Mouse (Mus musculus) adrenal gland, postnatal 4 days (tissue): ENCODE results near the gene Gm20765. TPM values are rescaled to one million over a fixed set of nuclear protein-coding genes. Genes with fewer than 3 reads are reported as not detected.
"Not testable (repeated sequence)": the region's sequence is repeated elsewhere in the genome, so short reads cannot be mapped to it uniquely, and the experiment has no call there.

Source experiments
- DNase-seq, 2 experiments: peaks; one replicate each; pipeline ENCODE4 v3.0.0; 2021 to 2022; ENCODE audit warnings: low spot score in 2 of 2, mixed read lengths in 2 of 2
- long read RNA-seq, 2 experiments: library from polyadenylated mRNA; stranded (forward); transcript quantifications; one replicate each; pipeline ENCODE4 v2.0.0; 2021
- total RNA-seq, 2 experiments: library from RNA; stranded (reverse); gene quantifications; 2 replicates each; pipeline ENCODE4 v1.2.3; 2021

The Gm20765 gene
- total RNA-seq = not detected
- long read RNA-seq, experiment 1 = 0 reads
- long read RNA-seq, experiment 2 = 0 reads

- not testable (repeated sequence) for DNase-seq
Observed at GRCm38 (mm10) chr10:104185233-104185632, at the start of gene Gm20765. TSS of gene Gm20765 (plus strand) at chr10:104185533.

DNA sequence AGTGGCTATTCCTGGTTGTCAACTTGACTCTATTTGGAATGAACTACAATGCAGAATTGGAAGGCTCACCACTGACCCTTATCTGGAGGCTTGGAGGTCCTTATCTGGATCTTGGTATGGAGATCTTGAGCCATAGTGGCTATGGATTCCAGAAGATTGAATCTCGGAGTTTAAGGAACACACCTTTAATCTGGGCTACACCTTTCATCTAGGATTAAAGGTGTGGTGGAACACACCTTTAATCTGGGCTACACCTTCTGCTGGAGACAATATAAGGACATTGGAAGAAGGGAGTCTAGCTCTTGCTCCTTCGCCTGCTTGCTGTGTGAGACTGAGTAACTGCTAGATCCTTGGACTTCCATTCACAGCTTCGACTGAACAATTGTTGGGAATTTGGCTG, 42.6 kb upstream of the Gm20765 start, which contains the start of gene Gm21293:
Gm21293 (plus strand) TSS at position 301 of the 400 bp plus-strand sequence.
- not testable (repeated sequence) for DNase-seq

GRCm38 (mm10) chr10:104151197-104151596, 34.1 kb upstream of the Gm20765 start, which contains the start of gene Gm6763:
TSS of gene Gm6763 (plus strand) at chr10:104151497.
- not testable (repeated sequence) for DNase-seq

GRCm38 (mm10) chr10:104159706-104160105, 25.6 kb upstream of the Gm20765 start, which contains the start of gene Gm8764:
TSS of gene Gm8764 (plus strand) at chr10:104160006.
- DNase-seq = not testable (repeated sequence)

GRCm38 (mm10) chr10:104168215-104168614, 17.1 kb upstream of the Gm20765 start, which contains the start of gene Gm21304:
TSS of gene Gm21304 (plus strand) at chr10:104168515.
- not testable (repeated sequence) for DNase-seq

DNA sequence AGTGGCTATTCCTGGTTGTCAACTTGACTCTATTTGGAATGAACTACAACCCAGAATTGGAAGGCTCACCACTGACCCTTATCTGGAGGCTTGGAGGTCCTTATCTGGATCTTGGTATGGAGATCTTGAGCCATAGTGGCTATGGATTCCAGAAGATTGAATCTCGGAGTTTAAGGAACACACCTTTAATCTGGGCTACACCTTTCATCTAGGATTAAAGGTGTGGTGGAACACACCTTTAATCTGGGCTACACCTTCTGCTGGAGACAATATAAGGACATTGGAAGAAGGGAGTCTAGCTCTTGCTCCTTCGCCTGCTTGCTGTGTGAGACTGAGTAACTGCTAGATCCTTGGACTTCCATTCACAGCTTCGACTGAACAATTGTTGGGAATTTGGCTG, 8.6 kb upstream of the Gm20765 start, which contains the start of gene Gm21312:
Gm21312 (plus strand) TSS at position 301 of the 400 bp plus-strand sequence.
- not testable (repeated sequence) for DNase-seq

DNA sequence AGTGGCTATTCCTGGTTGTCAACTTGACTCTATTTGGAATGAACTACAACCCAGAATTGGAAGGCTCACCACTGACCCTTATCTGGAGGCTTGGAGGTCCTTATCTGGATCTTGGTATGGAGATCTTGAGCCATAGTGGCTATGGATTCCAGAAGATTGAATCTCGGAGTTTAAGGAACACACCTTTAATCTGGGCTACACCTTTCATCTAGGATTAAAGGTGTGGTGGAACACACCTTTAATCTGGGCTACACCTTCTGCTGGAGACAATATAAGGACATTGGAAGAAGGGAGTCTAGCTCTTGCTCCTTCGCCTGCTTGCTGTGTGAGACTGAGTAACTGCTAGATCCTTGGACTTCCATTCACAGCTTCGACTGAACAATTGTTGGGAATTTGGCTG, 8.4 kb downstream of the Gm20765 start, which contains the start of gene Gm4340:
Gm4340 (plus strand) TSS at position 301 of the 400 bp plus-strand sequence.
- DNase-seq = not testable (repeated sequence)

- no peak for DNase-seq
Observed at GRCm38 (mm10) chr10:104209655-104210054, 24.3 kb downstream of the Gm20765 start.

- DNase-seq = no peak
Observed at GRCm38 (mm10) chr10:104210268-104210990, 25.1 kb downstream of the Gm20765 start.

- DNase-seq = no peak
Observed at GRCm38 (mm10) chr10:104214527-104214926, 29.2 kb downstream of the Gm20765 start.

DNA sequence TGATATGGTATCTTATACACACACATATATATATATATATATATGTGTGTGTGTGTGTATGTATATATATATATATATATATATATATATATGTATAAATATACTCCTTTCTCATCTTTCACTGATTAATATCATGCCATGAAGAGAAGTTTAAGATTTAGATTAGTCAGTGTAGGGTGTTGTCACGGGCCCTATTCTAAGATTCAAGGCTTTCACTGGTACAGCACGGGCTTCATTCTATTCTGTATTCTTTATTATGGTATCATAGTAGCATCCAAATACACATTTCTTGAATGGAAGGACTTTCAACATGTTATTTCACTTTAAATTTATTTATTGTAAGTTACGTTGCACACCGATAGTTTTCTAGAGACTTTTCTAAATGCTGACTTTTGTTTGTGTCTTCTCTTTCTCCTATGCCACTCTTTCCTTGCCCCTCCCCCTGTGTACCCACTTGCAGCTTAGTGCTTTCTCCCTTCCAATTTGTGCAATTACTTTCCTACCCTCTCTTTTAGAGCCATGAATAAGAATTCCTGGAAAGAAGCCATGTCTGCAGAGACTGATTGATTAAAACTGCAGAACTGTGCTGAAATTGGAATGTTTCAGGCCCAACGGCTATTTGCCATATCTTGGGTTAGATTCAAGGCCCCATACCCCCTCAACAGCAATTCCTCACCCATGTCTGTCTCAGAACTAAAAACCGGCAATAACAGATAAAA, 35.1 kb downstream of the Gm20765 start:
- no peak for DNase-seq

Other genes starting within 250 kb of the Gm20765 start
- not detected for gene Gm21293, start 42.5 kb upstream of the Gm20765 start, total RNA-seq
- gene Gm6763, start 34.0 kb upstream of the Gm20765 start, total RNA-seq = not detected
- gene Gm8764, start 25.5 kb upstream of the Gm20765 start, total RNA-seq = not detected
- gene Gm21304, start 17.0 kb upstream of the Gm20765 start, total RNA-seq = not detected
- gene Gm21312, start 8.5 kb upstream of the Gm20765 start, total RNA-seq = not detected
- not detected for gene Gm4340, start 8.5 kb downstream of the Gm20765 start, total RNA-seq